Mouse (Mus musculus): ENCODE measurements at regions not wholly inside any gene's neighbourhood (a gene's known extent, or its start where the extent isn't known, plus 50 kb on each side); places are given as distances from the start of the nearest gene placed in this dataset.

GRCm38 (mm10) chrX:50566345-50566744 is 138.0 kb upstream of the Olfr1324 start:
- TF ChIP-seq CTCF (IDR thresholded peaks at IDR 0.05; ENCODE audit: low read depth, low read length) = peak; percentile 40
- no peak for TF ChIP-seq POLR2A (IDR thresholded peaks at IDR 0.05; ENCODE audit: insufficient read depth, low read length)
- no peak for TF ChIP-seq EP300 (IDR thresholded peaks at IDR 0.05; ENCODE audit: insufficient read depth, low read depth, low read length)
